Mouse (Mus musculus): ENCODE measurements at regions not wholly inside any gene's neighbourhood (a gene's known extent, or its start where the extent isn't known, plus 50 kb on each side); places are given as distances from the start of the nearest gene placed in this dataset.
A peak's percentile ranks its signal among the peaks of the same experiment; 100 is the strongest.

GRCm38 (mm10) chr15:59709925-59710324 is 306.5 kb downstream of the 4933412E24Rik start:
- Histone ChIP-seq H3K27me3 (ENCODE audit: control insufficient read depth, insufficient read depth, insufficient read length) (no peaks in the 10 kb centered on the region), H3ac (ENCODE audit: control insufficient read depth, insufficient read length) (no peak overlapping the region), H3K79me2 (ENCODE audit: control insufficient read depth, insufficient read depth) (no peaks in the 10 kb centered on the region), H3K36me3 (ENCODE audit: control insufficient read depth, insufficient read depth) (no peaks in the 10 kb centered on the region), H3K4me3 (no peak overlapping the region), H3K4me2 (ENCODE audit: low read depth) (no peak overlapping the region)
- TF ChIP-seq TCF12 (IDR thresholded peaks at IDR 0.05; ENCODE audit: insufficient read depth, poor library complexity, severe bottlenecking), result no peak
- no peak for TF ChIP-seq MYOD1 (IDR thresholded peaks at IDR 0.05; ENCODE audit: control insufficient read depth in 1 of 3, insufficient read length in 2 of 3, low read depth in 2 of 3)
- no peak for TF ChIP-seq TCF3 (IDR thresholded peaks at IDR 0.05; ENCODE audit: insufficient read length, low read depth)
- TF ChIP-seq POLR2A (IDR thresholded peaks at IDR 0.05; ENCODE audit: insufficient read length, low read depth), result no peak
- TF ChIP-seq CEBPB (IDR thresholded peaks at IDR 0.05; ENCODE audit: insufficient read depth, poor library complexity, severe bottlenecking), result 0 out of 2 replicates have a peak, but pooled peaks have one; percentile 17
- TF ChIP-seq MAX (IDR thresholded peaks at IDR 0.05; ENCODE audit: low read depth), result no peak

DNA sequence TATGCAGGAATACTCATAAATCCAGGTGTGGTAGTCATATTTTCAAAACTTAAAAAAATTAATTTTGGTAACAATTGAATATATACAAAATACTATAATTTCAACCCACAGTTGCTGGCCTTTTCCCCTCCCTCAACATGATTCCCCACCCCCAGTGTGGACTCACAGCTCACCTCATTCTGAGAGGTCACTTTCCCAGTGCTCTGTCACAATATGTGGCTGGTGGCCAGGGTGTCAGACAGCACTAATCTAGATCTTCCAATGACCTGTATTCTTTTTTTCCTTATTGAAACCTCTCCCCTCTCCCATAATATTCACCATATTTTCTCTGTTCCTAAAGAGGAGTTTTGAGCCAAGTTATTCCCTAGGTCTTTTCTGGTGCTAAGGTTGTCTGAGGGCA is 308.0 kb downstream of the 4933412E24Rik start:
- no peak for TF ChIP-seq MYOG (IDR thresholded peaks at IDR 0.05; ENCODE audit: control insufficient read depth in 1 of 3, insufficient read depth in 1 of 3, insufficient read length in 2 of 3, low read depth in 2 of 3)
- no peak for TF ChIP-seq MAX (IDR thresholded peaks at IDR 0.05; ENCODE audit: low read depth)
- no peak for TF ChIP-seq SRF (IDR thresholded peaks at IDR 0.05; ENCODE audit: control insufficient read depth, insufficient read length, low read depth)
- TF ChIP-seq E2F4 (IDR thresholded peaks at IDR 0.05; ENCODE audit: insufficient read depth), result no peak
- no peak for TF ChIP-seq REST (IDR thresholded peaks at IDR 0.05; ENCODE audit: insufficient read depth, insufficient read length)
- TF ChIP-seq USF1 (IDR thresholded peaks at IDR 0.05; ENCODE audit: low read depth), result no peak
- TF ChIP-seq CEBPB (IDR thresholded peaks at IDR 0.05; ENCODE audit: insufficient read depth, poor library complexity, severe bottlenecking), result no peak
- no peak for TF ChIP-seq POLR2A (IDR thresholded peaks at IDR 0.05; ENCODE audit: insufficient read length, low read depth)
- no peak for TF ChIP-seq MYOD1 (IDR thresholded peaks at IDR 0.05; ENCODE audit: control insufficient read depth in 1 of 3, insufficient read length in 2 of 3, low read depth in 2 of 3)
- TF ChIP-seq POLR2AphosphoS2 (IDR thresholded peaks at IDR 0.05; ENCODE audit: insufficient read length, low read depth), result no peak
- no peak for TF ChIP-seq TCF3 (IDR thresholded peaks at IDR 0.05; ENCODE audit: insufficient read length, low read depth)
- TF ChIP-seq TCF12 (IDR thresholded peaks at IDR 0.05; ENCODE audit: insufficient read depth, poor library complexity, severe bottlenecking), result no peak
- Histone ChIP-seq H3ac (ENCODE audit: control insufficient read depth, insufficient read length) (no peak overlapping the region), H3K79me2 (ENCODE audit: control insufficient read depth, insufficient read depth) (no peaks in the 10 kb centered on the region), H3K27me3 (ENCODE audit: control insufficient read depth, insufficient read depth, insufficient read length) (no peaks in the 10 kb centered on the region), H3K4me2 (ENCODE audit: low read depth) (no peak overlapping the region), H3K36me3 (ENCODE audit: control insufficient read depth, insufficient read depth) (no peaks in the 10 kb centered on the region), H3K4me3 (no peak overlapping the region)

- Histone ChIP-seq H3K79me2 (ENCODE audit: control insufficient read depth, insufficient read depth) (no peaks in the 10 kb centered on the region), H3K27me3 (ENCODE audit: control insufficient read depth, insufficient read depth, insufficient read length) (no peaks in the 10 kb centered on the region), H3ac (ENCODE audit: control insufficient read depth, insufficient read length) (no peak overlapping the region), H3K36me3 (ENCODE audit: control insufficient read depth, insufficient read depth) (no peaks in the 10 kb centered on the region), H3K4me2 (ENCODE audit: low read depth) (no peak overlapping the region), H3K4me3 (no peak overlapping the region)
- TF ChIP-seq USF1 (IDR thresholded peaks at IDR 0.05; ENCODE audit: low read depth), result no peak
- TF ChIP-seq CEBPB (IDR thresholded peaks at IDR 0.05; ENCODE audit: insufficient read depth, poor library complexity, severe bottlenecking), result no peak
- TF ChIP-seq TCF3 (IDR thresholded peaks at IDR 0.05; ENCODE audit: insufficient read length, low read depth), result no peak
- no peak for TF ChIP-seq MYOD1 (IDR thresholded peaks at IDR 0.05; ENCODE audit: control insufficient read depth in 1 of 3, insufficient read length in 2 of 3, low read depth in 2 of 3)
- TF ChIP-seq MAX (IDR thresholded peaks at IDR 0.05; ENCODE audit: low read depth), result no peak
- no peak for TF ChIP-seq E2F4 (IDR thresholded peaks at IDR 0.05; ENCODE audit: insufficient read depth)
- no peak for TF ChIP-seq REST (IDR thresholded peaks at IDR 0.05; ENCODE audit: insufficient read depth, insufficient read length)
- no peak for TF ChIP-seq POLR2A (IDR thresholded peaks at IDR 0.05; ENCODE audit: insufficient read length, low read depth)
- no peak for TF ChIP-seq MYOG (IDR thresholded peaks at IDR 0.05; ENCODE audit: control insufficient read depth in 1 of 3, insufficient read depth in 1 of 3, insufficient read length in 2 of 3, low read depth in 2 of 3)
- TF ChIP-seq SRF (IDR thresholded peaks at IDR 0.05; ENCODE audit: control insufficient read depth, insufficient read length, low read depth), result no peak
- TF ChIP-seq POLR2AphosphoS2 (IDR thresholded peaks at IDR 0.05; ENCODE audit: insufficient read length, low read depth), result no peak
- TF ChIP-seq TCF12 (IDR thresholded peaks at IDR 0.05; ENCODE audit: insufficient read depth, poor library complexity, severe bottlenecking), result no peak
Observed at GRCm38 (mm10) chr15:59707081-59707480, 309.3 kb downstream of the 4933412E24Rik start.

Data from myocyte (in vitro differentiated cells).